Comparison of ENCODE assay signal across 22 mouse cellular contexts in the genomic region with DNA sequence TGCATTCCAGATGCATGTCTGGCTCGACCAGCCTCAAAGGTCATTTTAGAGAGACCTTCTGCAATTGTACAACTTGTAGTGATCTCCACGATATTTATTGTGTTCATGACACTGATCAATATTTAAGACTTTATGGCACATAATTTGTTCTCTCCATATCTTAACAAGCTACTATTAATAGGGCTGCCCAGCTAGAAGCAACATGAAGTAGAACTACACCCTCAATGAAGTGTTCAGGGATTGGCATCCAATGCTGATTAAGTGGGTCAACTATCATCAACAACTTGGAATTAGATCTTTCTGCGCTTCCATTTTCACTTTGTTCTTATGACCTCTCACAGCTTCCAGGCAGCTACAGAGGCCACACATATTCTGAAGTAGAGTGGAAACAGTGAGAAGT. TPM values are rescaled to one million over a fixed set of nuclear protein-coding genes. Genes with fewer than 3 reads are reported as not detected.
DNase-seq lines count a peak whose midpoint lies in the region; ATAC-seq and TF ChIP-seq lines count a peak whose summit lies in the region.
"Had no signal": no experiment of that assay in that cellular context is flagged by ENCODE, and none has a peak within 500 bp of the region (broad histone marks: within the 10 kb centered on the region; RNA-seq: fewer than 3 reads in every experiment).

No protein-coding gene starts in this region.

- peak; percentile 79 for ATAC-seq in intestine, embryonic 15.5 days
- peak; percentile 85 for ATAC-seq in intestine, embryonic 16.5 days
- ATAC-seq in liver, embryonic 12.5 days = no peak
- ATAC-seq: forebrain, embryonic 14.5 days; forebrain, embryonic 16.5 days had no signal

- no peaks in the 10 kb centered on the region for H3K9me3 ChIP-seq in intestine, embryonic 15.5 days
- no peaks in the 10 kb centered on the region for H3K9me3 ChIP-seq in intestine, embryonic 16.5 days (ENCODE audit: control insufficient read depth, low read length)
- no peaks in the 10 kb centered on the region for H3K9me3 ChIP-seq in liver, embryonic 12.5 days (replicated peaks)
- H3K9me3 ChIP-seq: embryonic facial prominence, embryonic 13.5 days; embryonic facial prominence, embryonic 15.5 days; forebrain, embryonic 10.5 days; forebrain, embryonic 12.5 days had no signal

- 77% methylated on average over 3 of the region's 3 CpGs for WGBS in intestine, embryonic 15.5 days
- 76% methylated on average over 3 of the region's 3 CpGs for WGBS in intestine, embryonic 16.5 days
- WGBS in small intestine, adult 2 months = 42% methylated on average over 3 of the region's 3 CpGs
- 74% methylated on average over 3 of the region's 3 CpGs for WGBS in liver, embryonic 12.5 days (ENCODE audit: insufficient replicate concordance)

- no peak overlapping the region for H3K4me3 ChIP-seq in intestine, embryonic 15.5 days (replicated peaks)
- no peak overlapping the region for H3K4me3 ChIP-seq in intestine, embryonic 16.5 days (ENCODE audit: low read length)
- H3K4me3 ChIP-seq in small intestine, adult 2 months (ENCODE audit: low read depth, low read length) = no peak overlapping the region
- no peak overlapping the region for H3K4me3 ChIP-seq in liver, embryonic 12.5 days
- H3K4me3 ChIP-seq: embryonic facial prominence, embryonic 13.5 days; embryonic facial prominence, embryonic 15.5 days; erythroblast, embryonic 14.5 days; forebrain, embryonic 10.5 days; forebrain, embryonic 12.5 days had no signal

- no peak overlapping the region for H3K9ac ChIP-seq in intestine, embryonic 15.5 days
- H3K9ac ChIP-seq in intestine, embryonic 16.5 days (ENCODE audit: low read depth, low read length) = no peak overlapping the region
- H3K9ac ChIP-seq in liver, embryonic 12.5 days = no peak overlapping the region
- H3K9ac ChIP-seq: embryonic facial prominence, embryonic 13.5 days; embryonic facial prominence, embryonic 15.5 days; forebrain, embryonic 12.5 days had no signal

- DNase-seq in kidney, adult 18-20 months = no peak
- DNase-seq: adrenal gland, adult 2 months; adrenal gland, postnatal 10 days; adrenal gland, postnatal 25 days; cerebellum, adult 11 months; cerebellum, adult 18-20 months; cerebellum, adult 8-10 months; cerebellum, adult 9-11 months; cerebellum, postnatal 14 days; cerebellum, postnatal 36 days; embryo, embryonic 11 days had no signal

- TF ChIP-seq CTCF in small intestine, adult 2 months (IDR thresholded peaks at IDR 0.05; ENCODE audit: extremely low read depth, insufficient read length, insufficient replicate concordance, low read depth, low read length) = no peak

- H3K36me3 ChIP-seq in intestine, embryonic 15.5 days = no peaks in the 10 kb centered on the region
- H3K36me3 ChIP-seq in intestine, embryonic 16.5 days (ENCODE audit: control insufficient read depth, insufficient read depth, low read length) = no peaks in the 10 kb centered on the region
- H3K36me3 ChIP-seq in small intestine, adult 2 months (ENCODE audit: control insufficient read depth, insufficient read depth, low read length) = no peaks in the 10 kb centered on the region
- H3K36me3 ChIP-seq in liver, embryonic 12.5 days = no peaks in the 10 kb centered on the region
- H3K36me3 ChIP-seq: embryonic facial prominence, embryonic 13.5 days; embryonic facial prominence, embryonic 15.5 days; forebrain, embryonic 10.5 days; forebrain, embryonic 12.5 days had no signal

- no peak for TF ChIP-seq POLR2A in small intestine, adult 2 months (IDR thresholded peaks at IDR 0.05; ENCODE audit: low read depth, low read length)

- H3K4me1 ChIP-seq in intestine, embryonic 15.5 days (replicated peaks) = no peaks in the 10 kb centered on the region
- 0 out of 2 replicates have a peak, but pooled peaks cover 3% of the 10 kb centered on the region for H3K4me1 ChIP-seq in intestine, embryonic 16.5 days (ENCODE audit: control insufficient read depth, insufficient read depth, low read length)
- peaks cover 4% of the 10 kb centered on the region; the same call in 1 of the 2 replicates for H3K4me1 ChIP-seq in small intestine, adult 2 months (ENCODE audit: control insufficient read depth, insufficient read depth, insufficient read length, low read length)
- no peaks in the 10 kb centered on the region for H3K4me1 ChIP-seq in liver, embryonic 12.5 days
- H3K4me1 ChIP-seq: forebrain, embryonic 10.5 days; forebrain, embryonic 12.5 days had no signal

- H3K4me2 ChIP-seq in intestine, embryonic 15.5 days (replicated peaks) = no peak overlapping the region
- no peak overlapping the region for H3K4me2 ChIP-seq in intestine, embryonic 16.5 days (ENCODE audit: low read depth, low read length)
- no peak overlapping the region for H3K4me2 ChIP-seq in liver, embryonic 12.5 days
- H3K4me2 ChIP-seq: embryonic facial prominence, embryonic 13.5 days; embryonic facial prominence, embryonic 15.5 days; forebrain, embryonic 12.5 days had no signal

- H3K27me3 ChIP-seq in intestine, embryonic 15.5 days (replicated peaks) = no peaks in the 10 kb centered on the region
- no peaks in the 10 kb centered on the region for H3K27me3 ChIP-seq in intestine, embryonic 16.5 days (replicated peaks; ENCODE audit: control insufficient read depth, insufficient read depth, low read length)
- H3K27me3 ChIP-seq in small intestine, adult 2 months (ENCODE audit: control insufficient read depth, insufficient read depth, low read length) = no peaks in the 10 kb centered on the region
- H3K27me3 ChIP-seq in liver, embryonic 12.5 days (replicated peaks) = no peaks in the 10 kb centered on the region
- H3K27me3 ChIP-seq: embryonic facial prominence, embryonic 13.5 days; embryonic facial prominence, embryonic 15.5 days; forebrain, embryonic 12.5 days had no signal

- no peak overlapping the region for H3K27ac ChIP-seq in intestine, embryonic 15.5 days
- H3K27ac ChIP-seq in intestine, embryonic 16.5 days (ENCODE audit: low read length) = peak overlapping the region; percentile 66
- peak overlapping the region; percentile 99 for H3K27ac ChIP-seq in small intestine, adult 2 months (ENCODE audit: insufficient read depth, low read depth, low read length)
- H3K27ac ChIP-seq in liver, embryonic 12.5 days = no peak overlapping the region
- H3K27ac ChIP-seq: embryonic facial prominence, embryonic 13.5 days; embryonic facial prominence, embryonic 15.5 days; forebrain, embryonic 10.5 days; forebrain, embryonic 12.5 days had no signal

RNA-seq across cellular contexts. Expression of a gene that starts 24.5 kb away (rescaled TPM):
- polyA plus RNA-seq in intestine, embryonic 15.5 days (2015; fragmentation: Nextera tagmentation; extraction: Ambion mirVana) = 5.5 and 6.7 TPM in 2 replicates
- 8.2 and 10.6 TPM in 2 replicates for polyA plus RNA-seq in intestine, embryonic 16.5 days (2015; fragmentation: Nextera tagmentation; extraction: Ambion mirVana)
- 2.0 and 2.1 TPM in 2 replicates for polyA plus RNA-seq in small intestine, adult 2 months (2012; rRNA removed)
- 4.4 and 5.3 TPM in 2 replicates for polyA plus RNA-seq in liver, embryonic 12.5 days (2016; fragmentation: Nextera tagmentation; extraction: Ambion mirVana)
- polyA plus RNA-seq: erythroblast, embryonic 14.5 days had no signal

Comparison
In these comparisons a context has a peak if more than half of its experiments do, and no peak if none do; other contexts are left out.
1. H3K27ac ChIP-seq: peak in intestine, embryonic 16.5 days (single experiment) and small intestine, adult 2 months (single experiment); none in intestine, embryonic 15.5 days (single experiment) and liver, embryonic 12.5 days (single experiment).